Mouse (Mus musculus): ENCODE results near the gene Adcy2. TPM values are rescaled to one million over a fixed set of nuclear protein-coding genes. Genes with fewer than 3 reads are reported as not detected.

The Adcy2 gene
- total RNA-seq (2014; fragmentation: Nextera tagmentation) = not detected in 2 replicates
- not detected in 2 replicates for total RNA-seq (2017)

- ATAC-seq (replicated peaks; ENCODE audit: low FRiP score, low TSS enrichment, poor library complexity, severe bottlenecking) = no peak
These were observed at the start of gene Adcy2 for GRCm38 (mm10) chr13:68998918-68999801. Gene Adcy2, minus strand, starts transcription at chr13:68999541.

GRCm38 (mm10) chr13:69036991-69037597 lies 37.8 kb upstream of the Adcy2 start:
- ATAC-seq (replicated peaks; ENCODE audit: low FRiP score, low TSS enrichment, poor library complexity, severe bottlenecking) = no peak

- ATAC-seq (replicated peaks; ENCODE audit: low FRiP score, low TSS enrichment, poor library complexity, severe bottlenecking) = no peak
These were observed 35.3 kb upstream of the Adcy2 start for GRCm38 (mm10) chr13:69034621-69035020.

GRCm38 (mm10) chr13:69033532-69033931 lies 34.2 kb upstream of the Adcy2 start:
- ATAC-seq (replicated peaks; ENCODE audit: low FRiP score, low TSS enrichment, poor library complexity, severe bottlenecking) = no peak

GRCm38 (mm10) chr13:69029078-69029757 lies 29.9 kb upstream of the Adcy2 start:
- no peak for ATAC-seq (replicated peaks; ENCODE audit: low FRiP score, low TSS enrichment, poor library complexity, severe bottlenecking)

GRCm38 (mm10) chr13:69024964-69025363 lies 25.6 kb upstream of the Adcy2 start:
- no peak for ATAC-seq (replicated peaks; ENCODE audit: low FRiP score, low TSS enrichment, poor library complexity, severe bottlenecking)

- ATAC-seq (replicated peaks; ENCODE audit: low FRiP score, low TSS enrichment, poor library complexity, severe bottlenecking) = no peak
These were observed 23.9 kb upstream of the Adcy2 start for GRCm38 (mm10) chr13:69023239-69023638.

GRCm38 (mm10) chr13:69020574-69020973 lies 21.2 kb upstream of the Adcy2 start:
- no peak for ATAC-seq (replicated peaks; ENCODE audit: low FRiP score, low TSS enrichment, poor library complexity, severe bottlenecking)

GRCm38 (mm10) chr13:69006915-69007314 lies 7.6 kb upstream of the Adcy2 start:
- no peak for ATAC-seq (replicated peaks; ENCODE audit: low FRiP score, low TSS enrichment, poor library complexity, severe bottlenecking)

GRCm38 (mm10) chr13:69006091-69006490 lies 6.8 kb upstream of the Adcy2 start:
- no peak for ATAC-seq (replicated peaks; ENCODE audit: low FRiP score, low TSS enrichment, poor library complexity, severe bottlenecking)

- no peak for ATAC-seq (replicated peaks; ENCODE audit: low FRiP score, low TSS enrichment, poor library complexity, severe bottlenecking)
These were observed 5.1 kb upstream of the Adcy2 start for GRCm38 (mm10) chr13:69004406-69004805.

- no peak for ATAC-seq (replicated peaks; ENCODE audit: low FRiP score, low TSS enrichment, poor library complexity, severe bottlenecking)
These were observed 3.3 kb upstream of the Adcy2 start for GRCm38 (mm10) chr13:69002631-69003030.

- no peak for ATAC-seq (replicated peaks; ENCODE audit: low FRiP score, low TSS enrichment, poor library complexity, severe bottlenecking)
These were observed 2.8 kb upstream of the Adcy2 start for GRCm38 (mm10) chr13:69002173-69002572.

- ATAC-seq (replicated peaks; ENCODE audit: low FRiP score, low TSS enrichment, poor library complexity, severe bottlenecking) = no peak
These were observed 485 bp upstream of the Adcy2 start for GRCm38 (mm10) chr13:68999826-69000225.

GRCm38 (mm10) chr13:68998558-68998917 lies 803 bp downstream of the Adcy2 start:
- ATAC-seq (replicated peaks; ENCODE audit: low FRiP score, low TSS enrichment, poor library complexity, severe bottlenecking) = no peak

GRCm38 (mm10) chr13:68997821-68998551 lies 1.4 kb downstream of the Adcy2 start:
- ATAC-seq (replicated peaks; ENCODE audit: low FRiP score, low TSS enrichment, poor library complexity, severe bottlenecking) = no peak

- no peak for ATAC-seq (replicated peaks; ENCODE audit: low FRiP score, low TSS enrichment, poor library complexity, severe bottlenecking)
These were observed 2.0 kb downstream of the Adcy2 start for GRCm38 (mm10) chr13:68997386-68997785.

GRCm38 (mm10) chr13:68996661-68997060 lies 2.7 kb downstream of the Adcy2 start:
- ATAC-seq (replicated peaks; ENCODE audit: low FRiP score, low TSS enrichment, poor library complexity, severe bottlenecking) = no peak

- no peak for ATAC-seq (replicated peaks; ENCODE audit: low FRiP score, low TSS enrichment, poor library complexity, severe bottlenecking)
These were observed 13.6 kb downstream of the Adcy2 start for GRCm38 (mm10) chr13:68985789-68986188.

- ATAC-seq (replicated peaks; ENCODE audit: low FRiP score, low TSS enrichment, poor library complexity, severe bottlenecking) = no peak
These were observed 15.3 kb downstream of the Adcy2 start for GRCm38 (mm10) chr13:68984000-68984399.
